Mouse (Mus musculus) spleen, adult 10 weeks (tissue): ENCODE measurements around the gene C87977. TPM values are rescaled to one million over a fixed set of nuclear protein-coding genes. Genes with fewer than 3 reads are reported as not detected.

Source experiments
- polyA plus RNA-seq: library from polyadenylated mRNA; stranded (reverse); fragments of 350-450 nt; fragmentation: Illumina TruSeq; extraction: RNeasy Lipid Tissue Mini Kit (QIAGEN cat#74804); gene quantifications from one replicate; pipeline ENCODE4 v1.2.3, GENCODE M21; 2015; ENCODE audit warnings: low replicate concordance; ENCODE audit not compliant: insufficient read depth

The C87977 gene
- not detected for polyA plus RNA-seq

DNA sequence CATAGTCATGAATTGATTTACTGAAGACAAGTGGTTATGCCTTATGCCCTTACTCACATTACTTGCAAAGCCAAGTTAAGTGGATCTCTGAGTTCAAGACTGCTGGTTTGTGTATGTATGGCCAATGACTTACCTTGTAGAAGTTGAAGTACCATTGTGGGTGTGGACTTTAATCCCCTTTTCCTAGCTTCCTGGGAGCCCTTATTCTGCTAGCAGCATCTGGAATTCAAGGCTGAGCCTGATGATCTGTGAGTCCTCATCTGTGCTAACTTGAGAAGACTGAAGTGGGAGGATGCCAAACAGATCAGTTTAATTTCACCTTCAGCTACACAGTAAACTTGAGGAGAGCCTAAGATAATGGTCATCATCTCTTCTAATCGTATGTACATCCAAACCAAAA, at the start of gene C87977:
Gene C87977, minus strand, starts transcription at position 101 of the 400 bp plus-strand sequence.

DNA sequence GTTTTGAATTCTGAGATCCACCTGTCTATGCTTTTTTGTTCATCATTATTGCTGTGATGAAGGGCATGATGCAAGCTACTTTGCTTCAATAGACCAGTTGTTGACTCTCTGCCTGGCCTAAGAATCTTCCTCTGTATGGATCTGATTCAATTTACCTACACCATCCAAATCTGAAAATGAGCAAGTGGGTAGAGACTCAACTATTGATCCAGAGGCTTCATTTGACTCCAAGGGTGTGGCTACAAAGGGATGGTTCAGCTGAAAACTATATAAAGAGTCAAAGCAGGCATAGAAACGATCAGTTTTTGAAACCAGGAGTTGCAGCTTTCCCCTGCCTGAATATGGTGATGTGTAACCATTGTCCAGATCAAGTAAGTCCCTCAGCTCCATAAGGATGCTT, 22.7 kb downstream of the C87977 start, which contains the start of gene Oog2:
Gene Oog2, plus strand, starts transcription at position 301 of the 400 bp plus-strand sequence.

DNA sequence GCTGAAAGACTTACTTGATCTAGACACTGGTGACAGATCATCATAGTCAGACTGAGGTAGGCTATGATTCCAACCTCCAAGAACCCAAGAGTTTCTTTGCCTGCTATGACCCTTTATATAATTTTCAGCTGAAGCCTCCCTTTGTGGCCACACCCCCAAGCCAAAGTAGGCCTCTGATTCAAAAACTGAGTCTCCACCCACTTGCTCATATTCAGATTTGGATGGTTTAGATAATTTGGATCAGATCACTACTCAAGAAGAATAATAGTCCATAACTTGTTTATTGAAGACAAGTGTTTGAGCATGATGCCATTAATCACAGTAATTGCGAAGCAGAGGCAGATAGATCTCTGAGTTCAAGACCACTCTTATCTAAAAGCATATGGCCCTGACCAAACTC, 50.6 kb downstream of the C87977 start, which contains the start of gene Oog3:
Gene Oog3, minus strand, starts transcription at position 101 of the 400 bp plus-strand sequence.

Other genes with a start within 250 kb of the C87977 start
- gene Gm13101, start 246.4 kb downstream of the C87977 start, polyA plus RNA-seq, result not detected
- not detected for gene Pramef17, start 218.9 kb downstream of the C87977 start, polyA plus RNA-seq
- not detected for gene Pramel4, start 154.2 kb downstream of the C87977 start, polyA plus RNA-seq
- gene Gm13102, start 106.8 kb downstream of the C87977 start, polyA plus RNA-seq, result not detected
- not detected for gene Oog3, start 50.7 kb downstream of the C87977 start, polyA plus RNA-seq
- not detected for gene Oog2, start 22.6 kb downstream of the C87977 start, polyA plus RNA-seq
- not detected for gene Pramel5, start 67.2 kb upstream of the C87977 start, polyA plus RNA-seq
- not detected for gene Gm13128, start 116.9 kb upstream of the C87977 start, polyA plus RNA-seq
- gene Gm13119, start 144.6 kb upstream of the C87977 start, polyA plus RNA-seq, result not detected
- not detected for gene Pramef20, start 164.6 kb upstream of the C87977 start, polyA plus RNA-seq
- not detected for gene Pramef12, start 195.1 kb upstream of the C87977 start, polyA plus RNA-seq
- gene 1700012P22Rik, start 225.5 kb upstream of the C87977 start, polyA plus RNA-seq, result not detected
- gene Gm9944, start 240.0 kb upstream of the C87977 start, polyA plus RNA-seq, result not detected